In genomic region chr12:102384819-102385218, GRCm38 (mm10) we compare ENCODE assay signal across 9 mouse cellular contexts. TPM values are rescaled to one million over a fixed set of nuclear protein-coding genes. Genes with fewer than 3 reads are reported as not detected.
DNase-seq lines count a peak whose midpoint lies in the region; ATAC-seq lines count a peak whose summit lies in the region.
"Had no signal": no experiment of that assay in that cellular context is flagged by ENCODE, and none has a peak within 500 bp of the region (broad histone marks: within the 10 kb centered on the region; RNA-seq: fewer than 3 reads in every experiment).

No protein-coding gene starts in this region.

- H3K4me1 ChIP-seq in kidney, embryonic 16.5 days (ENCODE audit: insufficient read depth, low read length), result no peaks in the 10 kb centered on the region
- H3K4me1 ChIP-seq in neural tube, embryonic 12.5 days, result no peaks in the 10 kb centered on the region

- H3K9ac ChIP-seq in kidney, embryonic 16.5 days (replicated peaks; ENCODE audit: low read length), result no peak overlapping the region
- H3K9ac ChIP-seq in neural tube, embryonic 12.5 days, result no peak overlapping the region

- 19% methylated on average over 3 of the region's 3 CpGs for WGBS in kidney, embryonic 16.5 days
- 35% methylated on average over 3 of the region's 3 CpGs for WGBS in neural tube, embryonic 12.5 days

- H3K4me3 ChIP-seq in kidney, embryonic 16.5 days (ENCODE audit: low read length), result no peak overlapping the region
- H3K4me3 ChIP-seq in neural tube, embryonic 12.5 days, result no peak overlapping the region

- H3K4me2 ChIP-seq in kidney, embryonic 16.5 days (replicated peaks; ENCODE audit: low read depth, low read length), result no peak overlapping the region
- H3K4me2 ChIP-seq in neural tube, embryonic 12.5 days (replicated peaks), result no peak overlapping the region

- H3K36me3 ChIP-seq in kidney, embryonic 16.5 days (ENCODE audit: insufficient read depth, low read length), result peaks cover 30% of the 10 kb centered on the region; the same call in 1 of the 2 replicates
- no peaks in the 10 kb centered on the region for H3K36me3 ChIP-seq in neural tube, embryonic 12.5 days

- H3K9me3 ChIP-seq in kidney, embryonic 16.5 days (ENCODE audit: low read length), result no peaks in the 10 kb centered on the region
- no peaks in the 10 kb centered on the region for H3K9me3 ChIP-seq in neural tube, embryonic 12.5 days

- no peak overlapping the region for H3K27ac ChIP-seq in kidney, embryonic 16.5 days (ENCODE audit: low read length)
- H3K27ac ChIP-seq in neural tube, embryonic 12.5 days, result no peak overlapping the region
- H3K27ac ChIP-seq: macrophage had no signal

- no peaks in the 10 kb centered on the region for H3K27me3 ChIP-seq in kidney, embryonic 16.5 days (ENCODE audit: insufficient read depth, low read length)
- no peaks in the 10 kb centered on the region; the same call in 1 of the 2 replicates for H3K27me3 ChIP-seq in neural tube, embryonic 12.5 days (replicated peaks)

- intact Hi-C loops in left cerebral cortex, postnatal 4 days (cut with DNase I), result loop anchor here (5.0 kb wide), 2 partner anchors 378 to 403 kb away; no protein-coding TSS in a partner anchor

- ATAC-seq in kidney, embryonic 16.5 days (ENCODE audit: low FRiP score, low TSS enrichment), result peak; percentile 16; the same call in 1 of the 2 replicates
- ATAC-seq in neural tube, embryonic 12.5 days (ENCODE audit: low FRiP score, low read depth), result 0 out of 2 replicates have a peak, but pooled peaks have one; percentile 14

- DNase-seq in kidney, adult 11 months, result no peak
- DNase-seq in ES-CJ7 (ENCODE audit: low read depth, low spot score), result peak; percentile 59
- peak; percentile 59 for DNase-seq in brain, adult 2 months (ENCODE audit: low read depth, low spot score)
- DNase-seq in frontal cortex, postnatal 36 days (ENCODE audit: low spot score in 2 of 2), result peak; percentile 49 to 57
- peak; percentile 50 for DNase-seq in left cerebral cortex, postnatal 4 days
- DNase-seq in adrenal gland, postnatal 4 days (ENCODE audit: low spot score in 2 of 2), result no peak

RNA-seq across cellular contexts. Expression of gene Lgmn, which starts 54.8 kb away (rescaled TPM):
- 153 and 175 TPM in 2 replicates for polyA plus RNA-seq in kidney, embryonic 16.5 days (2015; fragmentation: Nextera tagmentation; extraction: Ambion mirVana)
- 10 to 100 TPM; 65.7 to 72.1 TPM for total RNA-seq in left cerebral cortex, postnatal 4 days (2021)
- polyA plus RNA-seq in neural tube, embryonic 12.5 days (2016; fragmentation: Nextera tagmentation; extraction: Ambion mirVana), result 69.9 and 71.8 TPM in 2 replicates
- total RNA-seq in adrenal gland, postnatal 4 days (2021), result 100 to 1,000 TPM; 135 to 146 TPM

Comparison
In these comparisons a context has a peak if more than half of its experiments do, and no peak if none do; other contexts are left out.
1. DNase-seq: peak in ES-CJ7 (single experiment), brain, adult 2 months (single experiment), frontal cortex, postnatal 36 days (2 of 2) and left cerebral cortex, postnatal 4 days (single experiment); none in kidney, adult 11 months (single experiment) and adrenal gland, postnatal 4 days (0 of 2).